Mouse (Mus musculus) frontal cortex, postnatal 10 days (tissue): ENCODE measurements at regions not wholly inside any gene's neighbourhood (a gene's known extent, or its start where the extent isn't known, plus 50 kb on each side); places are given as distances from the start of the nearest gene placed in this dataset.
"Not testable (repeated sequence)": the region's sequence is repeated elsewhere in the genome, so short reads cannot be mapped to it uniquely, and the experiment has no call there.

Experiments used
- DNase-seq, 2 experiments: peaks; one replicate each; pipeline ENCODE4 v3.0.0; 2022; ENCODE audit warnings: low spot score in 2 of 2, mixed read lengths in 1 of 2

DNA sequence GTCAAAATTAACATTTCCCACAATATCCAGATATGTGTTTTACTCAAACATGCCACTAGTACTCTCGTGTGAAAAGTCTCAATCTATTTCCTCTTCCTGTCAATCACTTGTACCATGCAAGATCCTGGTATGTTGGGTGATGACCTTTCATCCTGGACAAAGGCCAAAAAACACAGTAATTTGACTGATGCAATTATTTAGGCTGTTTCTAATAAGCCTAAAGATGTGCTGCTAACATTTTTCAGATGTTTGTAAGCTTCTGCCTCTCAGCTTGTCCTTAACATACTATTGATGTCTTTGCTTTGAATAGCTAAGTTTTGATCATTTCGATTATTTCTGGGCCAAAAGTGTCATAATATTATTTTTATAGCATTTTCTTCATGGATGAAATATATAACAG lies 418.4 kb upstream of the Arrdc4 start:
- no peak for DNase-seq

DNA sequence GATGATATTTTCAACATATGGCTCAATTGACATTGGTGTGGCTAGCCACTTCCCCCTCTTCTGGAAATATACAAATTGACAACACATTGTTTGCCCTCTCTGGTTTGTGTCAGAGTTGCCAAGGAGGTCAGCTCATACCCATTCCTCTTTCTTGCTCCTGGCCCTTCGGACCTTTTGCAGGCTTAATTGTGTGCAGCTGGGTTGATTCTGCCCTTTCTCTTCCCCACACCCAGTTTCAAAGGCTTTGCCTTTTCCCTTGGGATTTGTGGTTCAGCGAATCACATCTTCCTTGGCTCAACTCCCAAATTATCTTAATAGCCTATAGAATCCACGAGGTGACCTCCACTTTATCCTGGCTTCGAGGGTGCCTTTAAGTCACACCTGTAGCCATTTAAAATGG lies 412.9 kb upstream of the Arrdc4 start:
- no peak for DNase-seq

DNA sequence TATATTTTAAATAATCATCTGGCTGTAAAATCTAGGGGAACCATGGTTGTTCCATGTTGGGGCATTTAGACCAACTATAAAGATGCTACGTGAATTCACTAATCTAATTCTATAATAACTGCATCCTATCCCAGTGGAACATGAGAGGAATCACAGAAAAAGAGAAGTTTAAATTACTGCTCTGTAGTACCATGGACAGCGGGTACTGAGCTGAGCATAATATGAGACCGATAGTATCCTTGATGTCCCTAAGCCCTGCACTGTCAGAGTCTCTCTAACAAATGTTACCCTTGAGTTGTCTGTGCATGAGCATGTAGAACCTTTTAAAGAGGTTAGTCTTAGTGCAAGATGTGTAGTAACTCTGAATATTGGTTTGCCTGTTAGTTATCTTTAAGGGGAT lies 393.3 kb upstream of the Arrdc4 start:
- no peak for DNase-seq

DNA sequence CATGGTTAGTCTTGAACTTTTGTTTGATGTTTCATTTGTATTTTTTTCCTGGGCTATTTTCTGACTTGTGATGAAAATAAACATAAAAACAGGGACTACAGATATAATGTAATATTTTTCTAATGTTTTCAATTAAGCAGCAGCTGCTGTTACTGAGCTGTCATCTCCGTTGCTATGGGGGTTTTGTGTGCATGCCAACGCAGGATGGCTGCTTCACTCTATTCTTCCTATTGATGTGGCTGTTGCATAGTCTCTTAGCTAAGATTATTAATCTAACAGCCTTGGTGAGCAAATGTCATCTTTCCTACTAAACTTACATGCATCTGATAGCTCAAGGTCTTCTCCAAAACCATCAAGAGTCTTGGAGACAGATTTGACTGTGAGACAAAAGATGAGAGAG lies 384.4 kb upstream of the Arrdc4 start:
- no peak for DNase-seq

DNA sequence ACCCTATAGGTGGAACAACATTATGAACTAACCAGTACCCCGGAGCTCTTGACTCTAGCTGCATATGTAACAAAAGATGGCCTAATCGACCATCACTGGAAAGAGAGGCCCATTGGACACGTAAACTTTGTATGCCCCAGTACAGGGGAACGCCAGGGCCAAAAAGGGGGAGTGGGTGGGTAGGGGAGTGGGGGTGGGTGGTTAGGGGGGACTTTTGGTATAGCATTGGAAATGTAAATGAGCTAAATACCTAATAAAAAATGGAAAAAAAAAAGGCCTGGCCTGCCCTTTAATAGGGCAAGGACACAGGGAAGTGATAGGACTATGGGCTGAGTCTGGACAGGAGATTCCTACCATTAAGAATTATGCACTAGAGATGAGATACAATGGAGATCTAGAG lies 352.7 kb upstream of the Arrdc4 start:
- DNase-seq: not testable (repeated sequence)

DNA sequence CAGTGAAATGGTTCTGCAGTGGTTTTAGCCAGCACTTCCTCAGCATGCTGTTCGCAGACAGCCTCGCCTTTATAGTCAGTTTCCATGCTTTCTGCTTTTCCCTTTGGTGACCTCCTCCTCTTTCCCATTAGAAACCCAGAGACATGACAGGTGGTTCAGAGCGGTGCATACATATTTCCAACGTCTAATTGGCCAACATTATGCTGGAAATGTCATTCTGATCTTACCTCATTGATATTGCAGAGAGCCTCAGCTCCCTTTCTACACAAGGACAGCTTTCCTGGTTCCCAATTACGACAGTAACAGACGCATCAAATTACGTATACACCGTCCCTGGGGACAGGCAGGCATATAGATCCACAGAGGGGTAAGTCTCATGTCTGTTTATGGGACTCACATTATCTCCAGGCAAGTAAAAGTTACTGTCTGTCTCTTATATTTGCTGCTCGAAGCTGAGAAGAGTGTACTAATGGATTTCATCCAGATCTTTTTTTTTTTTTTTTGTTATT lies 348.6 kb upstream of the Arrdc4 start:
- no peak for DNase-seq

DNA sequence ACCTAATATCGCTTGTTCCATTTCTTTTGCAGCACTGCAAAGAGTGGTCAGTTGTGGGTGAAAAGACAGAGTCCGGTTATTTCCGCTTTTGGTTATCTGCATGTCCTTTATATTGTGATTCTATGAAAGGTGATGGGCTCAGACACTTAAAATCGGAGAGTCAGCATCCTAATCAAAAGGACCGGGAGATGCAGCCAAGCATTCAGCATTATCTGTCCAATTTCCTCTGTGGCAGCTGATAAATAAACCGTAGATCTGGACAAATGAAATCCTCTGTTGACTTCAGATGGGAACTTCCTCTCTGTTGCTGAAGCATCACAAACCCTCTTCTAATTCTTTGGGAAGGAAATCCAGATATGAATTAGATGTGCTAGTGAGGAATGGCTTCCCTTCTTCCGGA lies 325.7 kb upstream of the Arrdc4 start:
- no peak for DNase-seq

DNA sequence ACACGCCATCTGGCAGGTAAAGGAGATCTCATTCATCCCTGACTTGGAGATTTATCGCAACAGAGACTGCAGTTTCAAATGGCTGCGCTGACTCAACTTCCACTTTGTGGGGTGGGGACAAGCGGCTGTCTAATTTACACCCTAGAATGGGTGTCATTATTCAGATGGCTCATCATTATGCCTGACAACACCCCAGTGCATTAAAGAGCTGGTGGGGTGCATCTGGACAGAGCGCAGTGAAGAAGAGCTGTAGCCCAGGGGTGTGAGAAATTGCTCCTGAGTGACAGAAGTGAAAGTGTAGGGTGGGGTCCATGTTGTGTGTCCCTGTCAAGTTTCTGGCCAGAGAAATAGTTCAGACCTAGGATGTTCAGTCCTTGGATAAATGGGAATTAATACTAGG lies 314.0 kb upstream of the Arrdc4 start:
- DNase-seq: no peak

DNA sequence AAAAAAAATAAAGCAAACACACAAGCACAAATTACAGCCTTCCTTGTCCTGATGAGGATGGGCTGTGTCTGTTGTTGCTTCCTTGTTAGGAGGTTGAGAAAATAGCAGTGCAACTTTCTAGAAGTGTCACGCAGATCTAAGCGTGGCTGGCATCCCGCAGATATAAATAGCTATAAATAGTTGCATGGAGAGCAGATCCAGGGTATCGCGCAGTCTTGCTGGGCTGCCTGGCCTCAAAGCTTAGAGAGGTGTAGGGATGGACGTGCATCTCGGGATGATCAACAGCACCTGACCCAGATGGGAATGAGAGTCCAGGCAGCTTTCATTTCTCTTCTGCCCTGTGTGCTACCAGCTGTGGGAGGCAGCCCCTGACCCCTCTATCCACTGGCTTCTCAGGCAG lies 313.5 kb upstream of the Arrdc4 start:
- peak in 1 of 2 experiments; percentile 3 for DNase-seq

DNA sequence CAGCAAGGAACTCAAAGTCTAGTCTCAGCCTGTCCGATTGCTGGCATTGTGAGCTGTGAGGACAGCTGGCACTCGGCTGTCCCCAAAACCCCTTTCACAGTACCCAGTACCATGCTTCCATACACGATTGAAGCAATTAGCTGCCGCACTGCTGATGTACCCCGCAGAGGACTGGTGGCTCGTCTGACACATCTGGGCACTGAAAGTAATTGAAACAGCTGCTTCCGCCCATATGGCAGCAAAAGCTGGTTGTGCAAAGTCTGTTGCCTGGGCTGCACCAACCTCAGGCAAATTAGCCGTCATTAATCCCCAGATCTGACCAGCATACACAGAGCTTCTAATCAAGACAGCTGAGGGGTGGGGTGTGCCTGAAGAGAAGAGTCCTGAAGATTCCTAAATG lies 313.1 kb upstream of the Arrdc4 start:
- peak; percentile 7 to 22 for DNase-seq

DNA sequence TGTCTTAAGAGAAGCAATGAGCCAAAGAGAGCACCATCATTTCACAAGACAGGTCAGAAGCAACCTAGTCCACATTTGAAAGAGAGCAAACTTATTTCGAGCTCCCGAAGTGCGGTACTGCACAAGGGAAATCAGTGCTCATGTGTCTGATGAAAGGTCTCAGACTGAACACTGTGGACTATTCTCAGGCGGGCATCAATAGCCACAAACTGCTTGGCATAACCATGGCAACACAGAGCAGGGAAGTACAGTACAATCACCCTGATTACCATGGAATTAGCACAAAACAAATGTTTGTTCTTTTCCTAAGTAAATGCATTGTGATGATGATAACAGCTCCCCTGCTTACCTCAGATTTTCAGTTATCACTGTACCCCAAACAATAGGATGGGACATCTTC lies 312.2 kb upstream of the Arrdc4 start:
- DNase-seq: peak in 1 of 2 experiments; percentile 6

DNA sequence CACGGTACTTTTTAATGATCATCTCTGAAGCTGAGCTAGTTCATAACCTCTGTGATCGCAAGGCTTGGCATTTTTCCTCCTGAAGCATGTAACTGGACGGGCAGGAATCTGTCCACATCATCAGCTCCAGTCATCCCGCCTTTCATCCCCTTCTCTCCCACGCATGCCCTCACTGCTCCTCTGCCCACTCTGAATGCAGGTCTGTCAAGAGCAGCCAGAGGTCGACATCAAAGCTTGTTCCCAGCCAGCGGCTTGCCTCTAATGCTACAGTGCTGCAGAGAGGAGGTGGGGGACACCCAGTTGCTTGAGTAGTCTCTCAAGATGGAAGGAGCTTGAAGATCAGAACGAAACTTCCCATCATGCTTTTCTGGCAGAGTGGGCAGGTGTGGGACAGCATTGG lies 267.5 kb upstream of the Arrdc4 start:
- no peak for DNase-seq

DNA sequence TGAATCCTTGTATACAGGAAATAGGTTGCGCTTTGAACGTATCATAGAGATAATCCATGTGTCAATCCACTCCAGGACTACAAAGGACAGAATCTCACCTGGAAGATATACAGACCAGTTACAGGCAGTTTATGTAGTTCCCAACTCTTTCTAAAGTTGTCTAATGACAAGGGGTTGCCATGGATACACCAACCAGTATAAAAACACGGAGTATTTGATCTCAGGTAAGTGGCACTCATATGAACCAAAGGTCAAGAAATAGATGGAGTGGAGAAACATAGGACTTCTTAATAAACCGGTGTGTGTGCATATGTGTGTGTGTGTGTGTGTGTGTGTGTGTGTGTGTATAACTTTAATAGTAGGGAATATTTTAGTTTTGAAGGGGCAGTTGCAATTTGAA lies 266.0 kb upstream of the Arrdc4 start:
- DNase-seq: no peak

DNA sequence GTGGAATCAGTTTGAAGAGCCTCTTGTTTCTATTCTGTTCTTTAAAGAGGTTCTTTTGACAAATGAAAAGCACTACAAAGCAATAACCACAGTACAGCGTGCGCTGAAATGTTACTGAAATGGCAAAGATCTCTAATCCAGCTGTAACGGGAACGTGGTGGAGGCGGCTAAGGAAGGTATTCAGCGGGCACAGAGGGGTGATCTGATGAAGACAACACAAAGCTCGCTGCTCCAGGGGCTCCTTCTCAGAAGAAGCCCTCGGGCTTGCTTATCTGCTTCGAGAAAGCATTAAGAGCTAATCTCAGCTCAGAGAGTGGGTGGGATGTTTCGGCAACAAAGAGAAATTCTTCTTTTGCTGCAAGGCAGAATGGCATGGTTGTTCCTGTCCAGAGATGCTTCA lies 258.2 kb upstream of the Arrdc4 start:
- DNase-seq: no peak

DNA sequence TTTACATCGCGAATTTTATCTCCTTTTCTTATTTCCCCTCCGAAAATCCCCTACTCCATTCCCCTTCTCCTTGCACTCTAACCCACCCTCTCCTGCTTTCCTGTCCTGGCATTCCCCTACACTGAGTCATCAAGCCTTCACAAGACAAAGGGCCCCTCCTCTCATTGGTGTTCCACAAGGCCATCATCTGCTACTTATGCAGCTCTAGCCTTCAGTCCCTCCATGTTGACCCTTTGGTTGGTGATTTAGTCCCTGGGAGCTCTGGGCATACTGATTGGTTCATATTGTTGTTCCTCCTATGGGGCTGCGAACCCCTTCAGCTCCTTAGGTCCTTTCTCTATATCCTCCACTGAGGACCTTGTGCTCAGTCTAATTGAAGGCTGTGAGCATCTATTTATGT lies 239.0 kb upstream of the Arrdc4 start:
- no peak for DNase-seq

DNA sequence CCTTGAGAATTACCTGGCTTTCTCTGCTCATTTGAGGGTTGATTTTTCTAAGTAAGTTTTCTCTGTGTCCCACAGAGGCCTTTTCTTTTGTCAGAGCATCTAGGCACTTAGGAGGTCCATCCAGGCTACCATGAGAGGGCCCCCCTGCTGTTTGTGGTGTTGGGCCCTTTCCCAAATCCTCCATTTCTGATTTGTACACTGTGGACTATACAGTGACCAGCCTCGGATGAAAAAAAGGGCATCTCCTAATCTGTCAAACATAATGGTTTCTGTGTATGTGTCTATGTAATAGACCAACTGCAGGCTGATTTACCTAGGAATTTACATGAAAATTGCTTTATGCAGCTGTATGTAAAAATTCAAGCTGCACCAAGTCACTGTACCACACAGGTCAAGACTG lies 234.9 kb upstream of the Arrdc4 start:
- DNase-seq: no peak

DNA sequence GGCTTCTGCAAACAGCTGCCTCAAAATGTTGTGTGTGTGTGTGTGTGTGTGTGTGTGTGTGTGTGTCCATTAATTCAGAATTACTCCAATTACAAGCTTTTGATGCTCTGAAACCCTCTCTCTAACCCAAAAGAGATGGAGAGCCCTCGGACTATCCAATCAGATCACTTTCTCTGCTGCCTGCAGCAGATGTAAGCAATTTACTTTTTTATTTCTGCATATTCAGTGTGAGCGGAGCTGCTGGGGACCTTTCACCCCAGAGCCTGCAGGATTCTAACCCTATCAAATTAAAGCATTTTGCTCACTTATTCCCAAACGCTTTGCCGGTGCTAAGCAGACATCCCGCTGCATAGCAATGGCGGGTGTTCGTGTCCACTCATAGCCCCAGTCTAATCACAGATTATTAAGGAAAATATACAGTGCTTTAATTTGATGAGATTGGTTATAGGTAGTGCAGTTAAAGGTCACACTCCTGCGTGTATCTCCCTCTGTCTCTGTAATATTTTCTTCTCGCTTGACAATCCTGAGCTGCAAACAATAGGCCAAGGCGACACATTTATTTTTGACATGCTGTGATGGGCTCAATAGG lies 234.0 kb upstream of the Arrdc4 start:
- DNase-seq: no peak

DNA sequence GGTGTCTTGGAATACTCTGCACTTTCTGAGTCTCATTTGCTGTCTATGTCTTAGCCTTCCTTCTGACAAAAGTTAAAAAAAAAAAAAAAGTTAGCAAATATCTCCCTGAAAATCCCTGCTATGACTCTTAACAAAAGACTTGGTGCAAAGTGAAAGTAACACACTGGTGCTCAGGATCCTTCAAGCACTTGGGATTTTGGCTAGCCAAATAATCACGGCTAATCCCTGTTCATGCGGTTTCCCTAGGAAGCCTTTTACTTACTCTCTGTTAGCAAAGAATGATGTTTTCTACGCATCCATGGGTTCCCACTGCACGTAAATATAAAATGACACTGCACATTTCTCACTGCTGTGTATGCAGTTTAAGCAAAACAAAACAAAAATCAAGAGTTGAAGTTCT lies 229.5 kb upstream of the Arrdc4 start:
- DNase-seq: no peak

DNA sequence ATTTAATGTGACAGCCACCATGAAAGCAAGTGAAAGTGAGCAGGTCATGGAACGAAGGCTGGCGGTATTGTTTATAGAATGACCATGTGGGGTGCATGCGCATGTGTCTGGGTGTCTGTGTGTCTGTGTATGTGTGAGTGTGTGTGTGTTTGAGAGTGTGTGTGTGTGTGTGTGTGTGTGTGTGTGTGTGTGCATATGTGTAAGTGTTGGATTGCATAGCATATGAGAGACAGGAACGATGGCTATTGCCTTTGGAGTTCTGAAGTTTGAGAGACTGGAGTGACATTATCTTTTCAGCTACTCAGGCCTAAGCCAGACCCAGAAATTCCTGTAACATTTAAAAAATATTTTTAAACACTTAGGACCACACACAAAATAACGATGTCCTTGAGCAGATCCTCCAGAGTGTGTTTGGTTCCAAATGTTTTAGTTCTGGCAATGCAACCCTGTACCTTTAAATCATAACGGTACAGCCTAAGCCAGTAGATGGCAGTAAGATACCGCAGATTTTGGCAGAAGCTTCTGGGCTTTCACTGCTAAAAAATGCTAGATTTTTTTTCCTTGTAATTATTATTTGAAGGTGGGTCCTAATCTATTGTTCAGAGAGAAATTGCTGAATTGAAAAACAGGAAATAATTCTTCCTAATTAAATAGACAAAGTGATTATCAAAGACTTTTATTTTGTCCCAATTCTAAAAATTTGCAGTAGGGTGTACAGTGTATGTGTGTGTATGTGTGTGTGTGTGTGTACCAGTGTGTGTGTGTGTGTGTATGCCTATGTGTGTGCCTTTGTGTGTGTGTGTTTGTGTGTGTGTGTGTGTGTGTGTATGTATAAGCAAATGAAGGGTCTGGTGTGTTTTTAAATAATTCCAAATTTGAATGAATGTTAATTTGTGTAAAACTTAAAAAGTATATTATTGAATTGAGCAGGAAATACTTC lies 228.0 kb upstream of the Arrdc4 start:
- DNase-seq: peak in 1 of 2 experiments; percentile 20

DNA sequence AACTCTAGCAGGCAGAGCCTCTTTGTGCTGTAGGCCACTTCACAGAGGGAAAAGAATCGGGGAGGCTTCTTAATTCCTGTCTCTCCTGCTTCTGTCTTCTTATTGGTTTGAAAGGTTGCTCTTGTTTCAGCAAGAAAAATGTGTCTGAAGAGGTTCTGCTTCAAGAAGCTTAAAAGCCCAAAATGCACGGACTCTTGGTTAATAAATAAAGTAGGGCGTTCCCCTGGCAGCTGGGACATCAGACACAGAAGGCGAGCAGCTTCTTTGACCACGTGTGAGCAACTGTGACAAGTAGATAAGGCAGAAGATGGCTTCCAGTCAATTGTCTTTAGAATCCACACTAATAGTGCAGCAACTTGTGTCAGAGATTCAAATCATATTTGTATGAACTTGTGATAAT lies 226.9 kb upstream of the Arrdc4 start:
- no peak for DNase-seq

DNA sequence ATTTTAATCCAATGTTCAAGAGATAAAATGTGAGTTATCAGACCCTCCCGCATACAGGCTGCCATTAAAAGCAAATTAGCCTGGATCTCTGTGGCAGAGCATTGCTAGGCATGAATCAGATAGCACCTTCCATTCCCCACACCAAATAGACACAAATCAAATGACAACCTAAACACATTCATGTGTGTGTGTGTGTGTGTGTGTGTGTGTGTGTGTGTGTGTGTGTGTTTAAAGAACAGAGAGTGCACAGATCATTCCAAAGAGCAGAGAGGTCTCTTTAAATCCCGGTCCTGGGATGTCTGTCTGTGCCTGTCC lies 226.5 kb upstream of the Arrdc4 start:
- DNase-seq: no peak

DNA sequence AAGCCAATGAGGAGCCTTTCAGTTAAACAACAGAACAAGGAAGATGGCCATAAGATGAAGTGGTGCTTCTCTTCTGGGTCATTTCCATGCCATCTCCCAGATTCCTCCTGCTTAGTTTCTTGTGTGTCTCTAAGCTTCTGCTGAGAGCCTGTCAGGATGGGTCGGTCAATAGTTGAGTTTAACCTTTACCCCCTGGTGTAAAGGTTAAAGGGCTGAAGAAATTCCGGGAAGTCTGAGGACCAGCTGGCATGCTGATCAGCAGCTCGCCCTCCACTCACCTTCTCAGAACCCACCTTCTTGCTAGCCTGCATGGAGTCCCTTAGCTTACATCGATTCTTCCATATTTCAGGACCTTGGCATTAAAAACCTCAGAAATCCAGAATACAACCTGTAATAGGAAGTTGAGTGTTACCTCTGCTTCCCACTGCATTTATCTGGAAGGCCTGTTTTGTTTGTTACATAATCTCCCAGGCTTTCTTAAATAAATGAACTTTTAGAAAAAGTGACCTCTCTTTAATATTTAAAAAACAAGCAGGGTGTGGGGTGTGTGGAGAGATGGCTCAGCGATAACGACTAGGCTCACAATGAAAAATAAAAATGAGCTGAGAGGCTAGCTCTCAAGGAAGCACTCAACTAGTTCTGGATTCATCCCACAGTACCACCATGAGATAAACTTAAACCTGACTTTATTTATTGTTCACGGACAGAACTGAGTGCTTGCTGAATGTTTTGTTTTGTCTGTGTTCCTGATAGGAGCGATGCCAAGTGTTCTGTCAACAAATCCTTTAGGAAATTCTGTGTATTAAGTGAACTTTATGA lies 225.9 kb upstream of the Arrdc4 start:
- DNase-seq: no peak
